In genomic region chr11:84190581-84191233, GRCm38 (mm10) we compare ENCODE assay signal across 37 mouse cellular contexts. TPM values are rescaled to one million over a fixed set of nuclear protein-coding genes. Genes with fewer than 3 reads are reported as not detected.
DNase-seq lines count a peak whose midpoint lies in the region; ATAC-seq lines count a peak whose summit lies in the region.
"Had no signal": no experiment of that assay in that cellular context is flagged by ENCODE, and none has a peak within 500 bp of the region (broad histone marks: within the 10 kb centered on the region; RNA-seq: fewer than 3 reads in every experiment).

No protein-coding gene starts in this region.

- peak overlapping the region; percentile 38; the same call in 1 of the 2 replicates for H3K27ac ChIP-seq in limb, embryonic 11.5 days (replicated peaks; ENCODE audit: low read depth, low read length)
- no peak overlapping the region for H3K27ac ChIP-seq in limb, embryonic 10.5 days
- H3K27ac ChIP-seq in embryonic facial prominence, embryonic 10.5 days (replicated peaks) = 0 out of 2 replicates have a peak overlapping the region, but pooled peaks have one; percentile 20
- H3K27ac ChIP-seq: forebrain, embryonic 12.5 days; hindbrain, embryonic 14.5 days; kidney, postnatal 0 days; limb, embryonic 13.5 days; liver, embryonic 14.5 days; midbrain, embryonic 10.5 days; midbrain, embryonic 15.5 days; neural tube, embryonic 12.5 days; stomach, postnatal 0 days had no signal

- no peak overlapping the region for H3K9ac ChIP-seq in limb, embryonic 11.5 days (ENCODE audit: low read length)
- H3K9ac ChIP-seq: forebrain, embryonic 12.5 days; forebrain, postnatal 0 days; hindbrain, embryonic 14.5 days; limb, embryonic 13.5 days; liver, embryonic 14.5 days; lung, embryonic 14.5 days; midbrain, embryonic 15.5 days; neural tube, embryonic 12.5 days had no signal

- no peak overlapping the region for H3K4me2 ChIP-seq in limb, embryonic 11.5 days (ENCODE audit: low read depth, severe bottlenecking)
- H3K4me2 ChIP-seq: forebrain, embryonic 12.5 days; heart, embryonic 11.5 days; hindbrain, embryonic 14.5 days; limb, embryonic 13.5 days; lung, embryonic 14.5 days; midbrain, embryonic 15.5 days; neural tube, embryonic 12.5 days had no signal

- H3K9me3 ChIP-seq in limb, embryonic 11.5 days (ENCODE audit: control insufficient read depth, low read length) = no peaks in the 10 kb centered on the region
- no peaks in the 10 kb centered on the region for H3K9me3 ChIP-seq in limb, embryonic 10.5 days (replicated peaks)
- no peaks in the 10 kb centered on the region for H3K9me3 ChIP-seq in embryonic facial prominence, embryonic 10.5 days
- H3K9me3 ChIP-seq: forebrain, embryonic 12.5 days; G1E; limb, embryonic 13.5 days; midbrain, embryonic 10.5 days; midbrain, embryonic 15.5 days; neural tube, embryonic 12.5 days had no signal

- DNase-seq in limb, embryonic 11.5 days (ENCODE audit: low spot score) = peak; percentile 26
- DNase-seq in limb, embryonic 10.5 days (ENCODE audit: low spot score) = no peak
- DNase-seq in NIH3T3 (ENCODE audit: low read depth) = peak; percentile 24
- no peak for DNase-seq in embryonic facial prominence, embryonic 10.5 days (ENCODE audit: low spot score)
- DNase-seq in frontal cortex, postnatal 25 days (ENCODE audit: low spot score in 2 of 2) = no peak
- no peak for DNase-seq in natural killer cell, adult 2 months (ENCODE audit: low spot score in 2 of 2)
- DNase-seq: adrenal gland, postnatal 14 days; cerebellum, adult 11-12 months; cerebellum, adult 9-11 months; embryo, embryonic 11 days; forebrain, postnatal 0 days; gastrocnemius, postnatal 36 days; heart, adult 18-20 months; layer of hippocampus, adult 9-11 months; lung, embryonic 14.5 days; lung, postnatal 14 days; right cerebral cortex, adult 18-20 months; right cerebral cortex, postnatal 4 days; thymus, adult 2 months had no signal

- H3K27me3 ChIP-seq in limb, embryonic 11.5 days (ENCODE audit: control insufficient read depth, insufficient read depth, low read length) = no peaks in the 10 kb centered on the region
- H3K27me3 ChIP-seq in limb, embryonic 10.5 days (ENCODE audit: low read depth, poor library complexity, severe bottlenecking) = no peaks in the 10 kb centered on the region
- H3K27me3 ChIP-seq in embryonic facial prominence, embryonic 10.5 days (replicated peaks; ENCODE audit: low read depth, poor library complexity, severe bottlenecking) = no peaks in the 10 kb centered on the region
- H3K27me3 ChIP-seq: forebrain, embryonic 12.5 days; limb, embryonic 13.5 days; midbrain, embryonic 15.5 days; neural tube, embryonic 12.5 days; Patski had no signal

- no peak overlapping the region for H3K4me3 ChIP-seq in limb, embryonic 11.5 days (ENCODE audit: low read depth, low read length)
- H3K4me3 ChIP-seq in limb, embryonic 10.5 days = no peak overlapping the region
- H3K4me3 ChIP-seq in embryonic facial prominence, embryonic 10.5 days = no peak overlapping the region
- H3K4me3 ChIP-seq: erythroblast, embryonic 14.5 days; forebrain, embryonic 12.5 days; limb, embryonic 13.5 days; midbrain, embryonic 10.5 days; midbrain, embryonic 15.5 days; neural tube, embryonic 12.5 days had no signal

- ATAC-seq in limb, embryonic 11.5 days (ENCODE audit: insufficient number of reproducible peaks, low FRiP score, low TSS enrichment, low read depth) = no peak
- ATAC-seq: forebrain, postnatal 0 days; intestine, postnatal 0 days; midbrain, embryonic 15.5 days; Patski had no signal

- no peaks in the 10 kb centered on the region; the same call in 1 of the 2 replicates for H3K4me1 ChIP-seq in limb, embryonic 11.5 days (ENCODE audit: control insufficient read depth, insufficient read depth, low read length)
- H3K4me1 ChIP-seq in limb, embryonic 10.5 days = peaks cover 15% of the 10 kb centered on the region
- peaks cover 5% of the 10 kb centered on the region for H3K4me1 ChIP-seq in embryonic facial prominence, embryonic 10.5 days
- H3K4me1 ChIP-seq: midbrain, embryonic 10.5 days; midbrain, embryonic 15.5 days had no signal

- peaks cover 3% of the 10 kb centered on the region; the same call in 1 of the 2 replicates for H3K36me3 ChIP-seq in limb, embryonic 11.5 days (ENCODE audit: control insufficient read depth, insufficient read depth, low read length)
- peaks cover 5% of the 10 kb centered on the region for H3K36me3 ChIP-seq in limb, embryonic 10.5 days
- H3K36me3 ChIP-seq in embryonic facial prominence, embryonic 10.5 days (replicated peaks) = peaks cover 7% of the 10 kb centered on the region
- H3K36me3 ChIP-seq: neural tube, embryonic 12.5 days had no signal

- 69% methylated on average over 8 of the region's 8 CpGs for WGBS in limb, embryonic 11.5 days
- WGBS in limb, embryonic 10.5 days = 81% methylated on average over 8 of the region's 8 CpGs
- WGBS in embryonic facial prominence, embryonic 10.5 days = 81% methylated on average over 8 of the region's 8 CpGs

RNA-seq across cellular contexts. Expression of gene Gm11437, which starts 23.4 kb away (rescaled TPM):
- not detected in 2 replicates for polyA plus RNA-seq in limb, embryonic 11.5 days (2014; fragmentation: Nextera tagmentation; extraction: Ambion mirVana)
- polyA plus RNA-seq in limb, embryonic 10.5 days (2016; fragmentation: Nextera tagmentation; extraction: Ambion mirVana) = not detected in 2 replicates
- not detected in 2 replicates for polyA plus RNA-seq in embryonic facial prominence, embryonic 10.5 days (2016; fragmentation: Nextera tagmentation; extraction: Ambion mirVana)
- polyA plus RNA-seq: C2C12; embryonic facial prominence, embryonic 14.5 days; erythroblast, embryonic 14.5 days; forebrain, embryonic 12.5 days; forebrain, postnatal 0 days; G1E; heart, embryonic 11.5 days; heart, embryonic 16.5 days; hindbrain, embryonic 14.5 days; intestine, postnatal 0 days; kidney, postnatal 0 days; limb, embryonic 13.5 days; liver, embryonic 14.5 days; lung, embryonic 14.5 days; midbrain, embryonic 10.5 days; neural tube, embryonic 12.5 days; Patski; spleen, adult 2 months; stomach, postnatal 0 days; thymus, adult 2 months had no signal

Comparison
In these comparisons a context has a peak if more than half of its experiments do, and no peak if none do; other contexts are left out.
1. DNase-seq: peak in limb, embryonic 11.5 days (single experiment) and NIH3T3 (single experiment); none in limb, embryonic 10.5 days (single experiment), embryonic facial prominence, embryonic 10.5 days (single experiment), frontal cortex, postnatal 25 days (0 of 2) and natural killer cell, adult 2 months (0 of 2).